Mouse (Mus musculus) kidney, postnatal 10 days (tissue): ENCODE data around the gene Loxl4.

ENCODE experiments used
- DNase-seq: peaks from one replicate; pipeline ENCODE4 v3.0.0; 2021; ENCODE audit warnings: mixed read lengths

Gene Loxl4

DNA sequence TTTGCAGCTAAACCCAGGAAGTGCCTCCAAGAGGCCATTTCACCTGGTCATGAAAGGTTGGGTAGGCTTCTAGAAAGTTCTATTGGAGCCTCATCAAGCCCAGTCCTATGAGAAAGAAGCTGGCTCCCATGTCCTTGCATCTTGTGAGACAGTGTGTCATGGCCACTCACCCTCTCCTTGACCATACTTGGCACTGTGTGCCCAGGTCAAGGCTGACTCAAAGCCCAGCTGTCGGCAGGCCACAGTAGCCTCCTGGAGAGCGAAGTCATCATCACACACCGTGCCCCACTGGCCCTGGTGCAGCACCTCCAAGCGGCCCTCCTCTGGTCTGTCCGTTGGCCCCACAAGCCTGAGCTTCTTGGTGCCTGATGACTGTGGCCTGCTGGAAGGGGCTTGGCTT lies 4.5 kb downstream of the Loxl4 start:
- no peak for DNase-seq

GRCm38 (mm10) chr19:42602576-42602975 lies 10.0 kb downstream of the Loxl4 start:
- no peak for DNase-seq

DNA sequence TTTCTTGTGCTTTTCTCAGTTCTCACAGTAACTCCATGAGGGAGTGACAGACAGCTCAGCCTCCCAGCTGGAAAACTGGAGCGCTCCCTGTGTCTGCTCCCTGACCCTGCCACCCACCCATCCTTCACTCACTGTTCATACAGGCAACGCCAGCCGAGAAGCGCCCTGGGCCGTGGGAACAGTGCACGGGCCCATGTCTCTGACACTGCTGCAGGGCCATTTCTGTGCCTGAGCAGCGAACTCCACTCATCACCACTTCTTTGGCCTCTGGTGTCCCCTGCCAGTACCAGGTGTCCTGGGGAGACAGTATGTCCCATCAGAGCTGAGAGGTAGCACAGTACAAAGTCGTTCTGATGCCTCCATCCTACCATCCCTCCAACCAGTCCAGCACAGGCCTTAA lies 10.6 kb downstream of the Loxl4 start:
- no peak for DNase-seq

- no peak for DNase-seq
Measured at GRCm38 (mm10) chr19:42601445-42601844, 11.2 kb downstream of the Loxl4 start.

- DNase-seq = no peak
Measured at GRCm38 (mm10) chr19:42600591-42600990, 12.0 kb downstream of the Loxl4 start.

GRCm38 (mm10) chr19:42599891-42600290 lies 12.7 kb downstream of the Loxl4 start:
- peak; percentile 35 for DNase-seq

GRCm38 (mm10) chr19:42597896-42598295 lies 14.7 kb downstream of the Loxl4 start:
- no peak for DNase-seq

GRCm38 (mm10) chr19:42597286-42597685 lies 15.3 kb downstream of the Loxl4 start:
- no peak for DNase-seq

DNA sequence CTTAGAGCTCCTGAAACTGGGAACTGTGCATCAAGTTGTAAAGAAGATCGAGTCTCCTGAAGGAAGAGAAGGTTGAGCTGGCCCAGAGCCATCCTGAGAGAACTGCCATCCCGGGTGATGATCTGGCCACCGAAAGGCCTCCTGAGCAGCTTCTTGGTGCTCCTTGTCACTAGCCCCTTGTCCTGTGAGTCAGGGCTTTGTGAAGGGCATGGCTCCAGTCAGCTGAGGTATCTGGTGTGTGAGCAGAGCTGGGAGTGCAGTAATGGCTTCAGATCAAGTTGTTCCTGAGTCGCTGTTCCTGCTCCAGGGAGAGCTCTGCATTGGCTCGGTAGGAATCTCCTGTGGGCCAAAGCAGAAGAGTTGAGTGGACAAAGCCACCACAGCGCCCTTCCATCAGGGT lies 17.5 kb downstream of the Loxl4 start:
- DNase-seq = no peak

- DNase-seq = no peak
Measured at GRCm38 (mm10) chr19:42593456-42593855, 19.2 kb downstream of the Loxl4 start.

DNA sequence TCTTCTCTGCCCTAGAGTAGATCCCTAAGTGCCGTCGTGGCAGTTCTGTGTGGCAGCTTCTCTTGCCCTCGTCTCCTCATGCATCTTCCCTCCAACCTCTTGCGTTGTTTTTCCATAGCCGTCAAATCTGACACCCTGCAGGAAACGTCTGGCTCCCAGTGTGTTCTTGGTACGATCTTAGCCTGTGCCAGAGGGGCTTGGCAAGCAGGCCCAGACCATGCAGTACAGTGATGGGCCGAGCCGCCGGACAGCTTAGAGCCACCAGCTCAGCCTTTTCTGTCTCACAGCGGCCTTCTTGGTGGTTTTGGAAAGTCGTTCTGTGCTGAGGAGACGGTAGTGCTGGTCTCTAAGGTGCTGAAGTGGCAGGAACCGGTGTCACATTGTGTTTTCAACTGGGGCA lies 21.1 kb downstream of the Loxl4 start:
- no peak for DNase-seq

DNA sequence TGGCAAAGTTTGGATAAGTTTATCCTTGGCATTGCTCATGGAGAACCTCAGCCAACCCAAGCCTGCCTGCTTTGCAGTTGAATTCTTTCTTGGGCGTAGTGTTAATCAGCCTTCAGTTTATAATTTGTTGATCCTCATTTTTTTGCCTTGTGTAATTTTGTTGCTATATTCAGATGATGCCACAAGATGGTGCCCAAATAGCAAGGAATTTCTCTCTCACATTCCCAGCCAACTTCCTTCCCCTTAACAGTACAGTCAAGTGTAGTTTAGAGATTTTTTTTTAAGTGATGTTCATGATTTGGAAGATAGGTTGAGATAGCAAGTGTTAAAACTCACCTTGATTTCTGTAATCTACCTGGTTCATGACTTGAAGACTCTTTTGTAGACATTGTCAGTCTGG lies 23.4 kb downstream of the Loxl4 start:
- no peak for DNase-seq

DNA sequence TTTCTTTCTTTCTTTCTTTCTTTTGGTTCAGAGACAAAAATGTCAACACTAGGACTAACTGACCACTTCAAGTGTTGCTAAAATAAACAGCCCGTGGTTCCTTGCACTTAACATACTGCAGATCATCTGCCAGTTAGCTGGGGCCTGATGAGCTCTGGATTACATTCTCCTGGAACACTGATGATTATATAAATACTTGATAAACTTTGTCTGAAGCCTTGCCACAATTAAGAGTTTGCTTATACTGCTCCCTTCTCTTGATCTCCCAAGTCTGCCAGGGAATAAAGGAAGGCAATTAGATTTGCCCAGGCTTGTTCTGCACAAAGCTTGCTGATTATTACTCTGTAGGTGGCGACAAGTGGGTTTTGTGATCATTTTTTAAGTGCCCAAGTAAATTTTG lies 24.9 kb downstream of the Loxl4 start:
- DNase-seq = no peak

DNA sequence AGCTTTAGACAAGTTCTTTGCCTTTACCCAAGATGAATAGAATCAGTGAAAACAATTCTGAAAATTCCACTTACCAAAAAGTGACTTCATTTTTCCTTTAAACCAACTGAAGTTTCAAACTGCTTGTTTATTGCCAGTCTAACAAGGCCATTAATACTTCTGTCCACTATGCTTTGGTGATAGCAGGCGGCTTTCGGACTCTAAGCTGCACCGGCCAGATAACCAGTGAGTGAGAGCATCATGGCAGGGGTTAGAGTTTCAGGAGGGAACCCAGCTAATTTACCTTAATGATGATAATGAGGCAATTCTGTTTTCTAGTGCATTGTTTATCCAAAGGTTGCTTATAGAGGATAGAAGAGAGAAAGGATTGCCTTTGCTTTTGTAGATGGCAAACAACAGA lies 28.4 kb downstream of the Loxl4 start:
- DNase-seq = no peak

- no peak for DNase-seq
Measured at GRCm38 (mm10) chr19:42583677-42584076, 28.9 kb downstream of the Loxl4 start.

- no peak for DNase-seq
Measured at GRCm38 (mm10) chr19:42582811-42583370, 29.7 kb downstream of the Loxl4 start.

- no peak for DNase-seq
Measured at GRCm38 (mm10) chr19:42580701-42581100, 31.9 kb downstream of the Loxl4 start.

GRCm38 (mm10) chr19:42578631-42579030 lies 34.0 kb downstream of the Loxl4 start:
- no peak for DNase-seq

- DNase-seq = no peak
Measured at GRCm38 (mm10) chr19:42576856-42577255, 35.8 kb downstream of the Loxl4 start.

- no peak for DNase-seq
Measured at GRCm38 (mm10) chr19:42575317-42575716, 37.3 kb downstream of the Loxl4 start.

DNA sequence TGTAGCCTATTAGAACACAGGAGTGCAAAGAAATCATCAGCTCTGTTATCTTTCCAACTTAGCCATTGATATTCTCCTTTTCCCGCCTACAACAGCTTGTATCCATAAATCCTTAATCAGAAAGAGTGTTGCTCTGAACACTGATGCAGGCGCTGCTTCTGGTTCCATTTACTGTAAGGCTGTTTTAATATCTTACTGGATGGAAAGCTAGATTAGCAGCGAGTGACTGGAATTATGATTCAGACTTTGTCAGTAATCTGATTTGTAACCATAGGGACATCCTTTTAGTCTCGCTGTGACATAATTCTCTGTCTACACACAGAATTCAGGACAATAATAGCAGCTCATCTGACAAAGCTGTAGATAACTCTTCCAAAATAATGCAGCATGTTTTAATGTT lies 41.3 kb downstream of the Loxl4 start:
- DNase-seq = no peak

DNA sequence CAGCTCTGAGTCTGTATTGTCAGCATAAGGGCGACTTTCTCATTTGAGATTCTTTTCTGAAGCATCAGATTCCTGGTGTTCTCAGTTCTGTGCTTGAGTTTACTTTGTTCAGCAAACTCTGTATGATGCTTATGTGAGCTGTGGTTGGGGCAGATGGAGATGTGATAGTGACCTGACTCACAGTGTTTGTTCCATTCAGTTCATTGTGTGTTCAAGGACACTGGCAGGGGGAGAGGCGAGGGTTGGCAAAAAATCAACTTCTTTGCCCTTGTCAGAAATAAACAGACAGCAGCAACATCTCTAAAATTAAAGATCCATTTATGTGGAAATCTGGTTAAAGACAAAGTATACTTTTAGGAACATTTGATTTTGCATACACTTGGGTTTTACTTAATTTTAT lies 43.5 kb downstream of the Loxl4 start:
- no peak for DNase-seq

DNA sequence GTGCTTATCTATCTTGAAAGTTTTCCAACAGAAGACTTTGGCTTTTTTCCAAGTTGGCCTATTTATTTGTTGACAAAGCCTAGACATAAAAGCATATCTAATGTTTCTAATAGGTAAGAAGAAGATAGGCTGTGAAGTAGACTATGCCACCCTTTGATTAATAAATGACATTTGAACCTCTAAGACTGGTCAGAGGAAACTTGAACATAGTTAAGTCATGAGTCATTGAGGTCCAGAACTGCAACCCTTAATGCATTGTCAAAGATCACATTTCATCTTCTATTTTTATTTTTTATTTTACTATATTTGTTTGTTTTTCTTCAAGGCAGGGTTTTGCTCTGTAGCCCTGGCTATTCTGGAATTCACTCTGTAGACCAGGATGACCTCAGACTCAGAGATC lies 45.6 kb downstream of the Loxl4 start:
- DNase-seq = no peak

DNA sequence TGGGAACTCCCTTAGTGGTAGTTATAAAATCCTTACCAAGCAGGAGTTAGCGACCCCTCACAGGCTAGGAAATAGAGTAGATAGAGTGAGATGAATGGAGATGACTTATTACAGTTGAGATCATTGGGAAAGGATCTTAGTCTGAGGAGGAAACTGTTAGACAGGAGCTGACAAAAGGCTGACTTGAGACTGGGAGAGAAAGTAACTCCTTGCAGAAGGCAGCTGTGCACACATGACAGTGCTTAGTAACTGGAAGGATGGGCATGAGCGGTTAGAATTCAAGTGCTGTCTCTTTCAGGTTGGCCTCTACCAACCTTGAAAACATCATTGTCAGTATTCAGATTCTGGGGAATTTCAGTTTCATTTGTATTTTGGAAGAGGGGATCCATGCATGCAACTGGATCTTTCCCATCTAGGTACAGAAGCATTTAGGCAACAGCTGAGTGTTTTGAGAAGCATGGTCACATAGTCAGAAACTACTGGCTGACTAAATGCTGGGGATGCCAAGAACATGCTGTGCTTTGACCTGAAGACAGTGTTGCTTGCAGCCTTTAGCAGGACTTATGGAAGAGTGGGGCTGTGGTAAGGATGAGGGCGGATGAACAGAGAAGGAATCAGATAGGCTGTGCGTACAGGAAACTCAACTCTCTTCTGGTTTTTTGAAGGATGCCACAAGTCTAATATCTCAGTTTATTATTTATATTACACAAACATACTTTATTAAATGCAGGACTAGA lies 46.2 kb downstream of the Loxl4 start:
- no peak for DNase-seq

DNA sequence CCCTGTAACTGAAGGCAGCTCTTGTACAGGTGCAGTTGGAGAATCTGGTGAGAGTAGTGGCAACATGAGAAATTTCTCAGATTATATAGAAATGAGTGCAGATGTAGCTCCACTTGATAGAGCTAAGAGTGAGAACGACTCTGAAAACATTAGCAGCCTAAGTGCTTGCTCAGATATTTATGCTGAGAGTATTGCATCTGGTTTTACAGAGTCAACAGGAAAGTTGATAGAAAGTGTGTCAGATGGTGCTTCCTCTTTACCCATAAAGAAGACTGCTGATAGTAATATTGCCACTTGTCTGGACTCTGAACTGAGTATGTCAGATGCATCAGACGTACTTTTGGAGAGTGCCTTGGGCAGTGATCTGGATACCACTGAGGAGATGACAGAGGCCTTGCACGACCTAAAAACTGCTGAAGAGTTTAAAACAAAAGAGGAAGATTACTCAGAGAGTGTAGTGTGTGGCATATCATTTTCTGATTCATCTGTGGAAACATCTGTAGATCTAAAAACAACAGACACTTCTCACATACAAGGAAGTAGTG lies 48.8 kb downstream of the Loxl4 start:
- DNase-seq = no peak
